Mouse (Mus musculus) cerebellum, adult (tissue): Measurements from ENCODE around the gene Cul7.

Experiments used
- ATAC-seq: cut with Nextera tagmentation; 2 replicates; pipeline ENCODE4 v1.9.2; 2017; ENCODE audit warnings: mild to moderate bottlenecking, moderate library complexity, mixed read lengths; ENCODE audit not compliant: insufficient number of reproducible peaks, low FRiP score, low TSS enrichment

The Cul7 gene

DNA sequence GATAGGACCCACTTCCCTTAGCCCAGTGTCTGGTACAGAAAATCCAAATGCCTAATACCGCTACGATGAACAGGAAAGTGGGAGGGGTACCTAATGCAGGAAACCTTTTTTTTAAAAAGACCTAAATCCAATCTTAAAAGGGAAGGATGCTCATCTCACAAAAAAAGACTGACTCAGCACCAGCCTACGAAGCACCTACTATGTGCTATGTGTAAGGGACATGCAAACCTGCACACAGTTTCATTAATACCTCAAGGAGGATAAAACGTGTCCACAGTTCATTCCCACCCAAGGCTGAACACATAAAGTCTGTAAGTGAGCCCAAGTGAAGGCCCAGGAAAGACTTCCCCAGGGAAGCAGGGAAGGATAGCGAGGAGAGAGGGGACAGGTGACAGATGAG, 52.4 kb downstream of the Cul7 start:
- ATAC-seq: no peak

DNA sequence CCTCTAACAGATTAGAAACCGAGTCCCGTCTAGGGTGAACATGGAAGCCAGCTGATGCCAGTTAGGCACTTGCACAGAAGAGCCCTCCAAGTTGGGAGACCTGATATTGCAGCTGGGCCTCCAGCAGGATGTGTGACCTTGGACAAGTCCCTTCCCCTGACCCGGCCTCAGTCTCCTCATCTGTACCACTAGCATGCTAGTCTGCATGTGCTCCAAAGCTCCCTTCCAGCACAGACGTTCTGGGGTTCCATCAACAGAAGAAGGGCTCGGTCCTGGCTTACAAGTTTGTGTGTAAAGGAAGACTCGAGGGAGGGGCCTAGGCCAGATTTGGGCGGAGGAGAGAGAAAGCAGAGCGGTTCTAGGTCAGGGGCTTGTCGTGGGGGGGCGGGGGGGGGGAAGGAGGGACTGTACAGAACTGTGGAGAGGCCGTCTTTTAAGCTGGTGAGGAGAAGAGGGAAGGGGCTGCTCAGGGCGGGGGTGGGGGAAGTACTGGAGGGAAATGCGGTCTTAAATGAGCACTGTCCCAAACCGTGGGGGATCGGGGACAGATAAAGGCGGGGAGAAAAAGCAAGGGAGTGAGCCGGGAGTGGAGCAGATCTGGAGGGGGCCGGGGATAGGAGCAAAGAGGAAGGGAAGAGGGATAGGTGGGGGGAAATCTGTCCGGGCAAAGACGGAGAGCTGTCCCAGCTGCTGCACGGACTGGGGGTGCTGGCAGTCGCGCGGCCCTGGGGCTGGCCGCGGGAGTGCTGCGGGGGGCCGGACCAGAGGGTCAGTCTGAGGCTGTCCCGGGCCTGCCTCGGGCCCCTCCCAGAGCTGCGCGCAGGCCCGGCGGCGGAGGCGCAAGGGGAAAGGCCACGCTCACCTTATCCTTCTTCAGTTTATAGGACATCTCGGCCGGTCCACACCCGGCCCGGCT, 54.1 kb downstream of the Cul7 start:
- ATAC-seq: peak; percentile 31

DNA sequence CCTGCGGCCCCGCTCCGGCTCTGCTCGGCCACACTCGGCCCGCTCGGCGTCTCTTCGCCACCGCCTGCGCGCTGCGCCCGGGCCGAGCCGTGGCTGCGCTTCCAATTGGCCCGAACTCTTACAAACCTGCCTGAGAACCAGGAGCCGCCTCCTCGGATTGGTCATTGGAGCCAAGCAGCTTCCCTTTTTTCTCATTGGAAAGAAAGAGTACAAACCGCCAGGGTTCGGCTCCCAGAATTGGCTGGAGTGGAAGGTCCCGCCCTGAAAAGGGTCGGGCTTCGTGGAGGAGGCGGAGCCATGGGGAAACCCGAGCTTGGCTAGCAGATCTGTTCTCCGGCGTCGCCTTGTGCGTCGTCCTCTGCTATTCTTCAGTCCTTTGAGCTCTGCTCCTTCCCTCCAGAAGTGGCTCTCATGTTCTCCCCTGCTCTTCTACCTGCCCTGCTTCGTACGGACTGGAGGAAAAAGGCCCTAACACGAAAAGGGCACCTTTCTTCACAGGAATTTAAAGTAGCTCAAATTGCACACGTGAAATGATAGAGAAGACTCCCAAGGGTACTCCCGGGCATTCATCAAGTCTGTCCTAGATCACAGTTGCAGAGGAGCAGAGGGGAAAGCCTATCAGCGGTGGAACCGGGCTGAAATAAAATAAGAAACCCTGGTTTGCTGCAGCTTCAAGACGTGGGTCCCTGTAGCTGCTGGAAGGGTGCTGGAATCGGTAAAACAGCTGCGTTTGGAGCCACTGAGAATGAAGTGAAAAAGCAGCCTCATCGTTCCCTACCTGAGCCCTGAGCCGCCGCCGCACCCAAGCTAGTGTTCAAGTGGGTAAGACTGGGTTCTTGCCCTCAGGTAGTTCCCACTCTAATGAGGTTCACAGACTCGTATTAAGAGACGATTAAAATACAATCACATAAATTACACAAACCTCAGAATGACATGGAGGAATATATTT, 55.0 kb downstream of the Cul7 start, which contains the start of gene Ppp2r5d:
Gene Ppp2r5d, minus strand, starts transcription at position 225 of the 949 bp plus-strand sequence.
- peak; percentile 95 for ATAC-seq

DNA sequence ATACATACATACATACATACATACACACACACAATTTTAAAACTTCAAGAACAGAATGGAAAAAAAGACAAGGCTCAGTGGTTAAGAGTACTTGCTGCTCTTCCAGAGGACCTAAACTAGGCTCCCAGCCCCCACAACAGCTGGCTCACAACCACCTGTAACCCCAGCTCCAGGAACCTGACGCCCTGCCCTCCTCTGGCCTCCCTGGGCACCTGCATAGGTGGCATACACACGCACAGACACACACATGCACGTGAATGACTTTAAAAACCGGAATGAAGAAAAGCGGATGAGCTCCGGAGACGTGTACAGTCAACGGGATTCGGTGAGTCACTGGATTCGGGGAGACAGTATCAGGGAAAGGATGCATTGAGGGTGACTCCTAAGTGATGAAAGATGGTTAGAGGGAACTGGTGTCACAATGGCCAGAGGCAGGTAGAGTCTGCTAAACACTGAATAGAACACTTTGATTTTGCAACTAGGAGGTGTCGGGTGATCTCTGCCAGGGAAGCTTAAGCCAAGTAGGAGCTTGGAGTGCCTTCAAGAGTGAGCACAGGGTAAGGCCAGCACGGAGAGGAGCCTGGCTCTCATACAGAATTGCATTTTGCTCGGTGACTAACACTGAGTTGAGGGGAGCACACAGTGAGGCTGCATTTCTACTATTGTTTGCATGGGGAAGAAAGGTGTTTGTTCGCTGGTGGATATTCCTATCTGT, 56.4 kb downstream of the Cul7 start:
- no peak for ATAC-seq

DNA sequence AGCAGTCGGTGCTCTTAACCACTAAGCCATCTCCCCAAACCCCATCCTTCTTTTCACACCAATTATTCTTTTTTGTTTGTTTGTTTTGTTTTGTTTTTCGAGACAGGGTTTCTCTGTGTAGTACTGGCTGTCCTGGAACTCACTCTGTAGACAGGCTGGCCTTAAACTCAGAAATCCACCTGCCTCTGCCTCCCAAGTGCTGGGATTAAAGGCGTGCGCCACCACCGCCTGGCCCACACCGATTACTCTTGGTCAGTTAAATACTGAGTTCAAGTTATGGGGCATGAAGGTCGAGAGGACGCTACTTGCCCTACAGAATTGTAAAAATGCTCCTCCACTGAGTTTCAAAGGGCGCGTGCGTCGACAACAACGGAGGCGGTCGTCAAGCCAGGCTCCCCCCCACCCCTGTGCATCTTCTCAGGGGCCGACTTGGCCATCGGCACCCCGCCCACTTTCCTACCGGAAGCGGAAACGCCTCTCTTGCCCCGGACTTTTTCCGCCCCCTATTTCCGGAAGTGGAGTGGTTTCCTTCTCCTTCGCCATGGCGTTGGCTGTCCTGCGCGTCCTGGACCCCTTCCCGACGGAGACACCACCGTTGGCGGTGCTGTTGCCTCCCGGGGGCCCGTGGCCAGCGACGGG, 60.9 kb downstream of the Cul7 start, which contains the start of gene Pex6:
Gene Pex6, plus strand, starts transcription at position 505 of the 639 bp plus-strand sequence.
- ATAC-seq: peak; percentile 83

DNA sequence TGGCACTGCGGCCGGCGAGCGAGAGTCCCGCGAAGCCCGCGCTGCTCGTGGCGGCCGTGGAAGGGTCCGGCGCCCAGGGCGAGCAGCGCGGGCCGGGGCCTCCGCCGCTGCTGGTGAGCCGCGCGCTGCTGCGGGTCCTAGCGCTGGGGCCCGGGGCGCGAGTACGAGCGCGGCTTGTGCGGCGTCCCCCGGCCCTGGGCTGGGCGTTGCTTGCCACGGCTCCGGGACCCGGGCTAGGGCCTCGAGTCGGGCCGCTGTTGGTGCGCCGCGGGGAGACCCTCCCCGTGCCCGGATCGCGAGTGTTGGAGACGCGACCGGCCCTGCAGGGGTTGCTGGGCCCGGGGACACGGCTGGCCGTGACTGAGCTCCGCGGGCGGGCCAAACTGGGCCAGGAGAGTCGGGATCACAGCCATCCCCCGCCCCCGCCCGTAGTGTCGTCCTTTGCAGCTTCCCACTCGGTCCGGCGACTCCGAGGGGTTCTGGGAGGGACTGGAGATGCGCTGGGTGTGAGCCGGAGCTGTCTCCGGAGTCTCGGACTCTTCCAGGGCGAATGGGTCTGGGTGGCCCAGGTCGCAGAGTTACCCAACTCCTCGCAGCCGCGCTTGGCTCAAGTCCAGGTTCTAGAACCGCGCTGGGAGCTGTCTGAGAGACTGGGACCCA, 61.6 kb downstream of the Cul7 start:
- no peak; the same call in 1 of the 2 replicates for ATAC-seq

DNA sequence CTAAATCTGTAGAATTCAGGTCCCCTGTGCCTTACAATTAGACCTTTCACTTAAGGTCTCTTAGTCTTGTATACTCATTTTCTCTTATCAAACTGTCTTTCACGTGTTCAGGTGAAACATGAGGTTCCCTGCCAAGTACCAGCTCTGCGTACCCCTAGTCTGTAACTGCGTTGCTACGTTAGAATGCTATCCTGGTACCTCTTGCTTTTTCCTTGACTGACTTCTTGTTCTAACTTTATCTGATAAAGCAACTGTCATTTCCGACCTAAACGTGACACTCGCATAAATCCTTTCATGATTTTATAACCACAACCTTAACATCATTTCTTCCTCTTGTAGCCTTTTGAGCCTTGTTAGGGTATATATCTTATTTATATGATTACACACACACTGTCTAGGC, 62.3 kb downstream of the Cul7 start:
- ATAC-seq: no peak

DNA sequence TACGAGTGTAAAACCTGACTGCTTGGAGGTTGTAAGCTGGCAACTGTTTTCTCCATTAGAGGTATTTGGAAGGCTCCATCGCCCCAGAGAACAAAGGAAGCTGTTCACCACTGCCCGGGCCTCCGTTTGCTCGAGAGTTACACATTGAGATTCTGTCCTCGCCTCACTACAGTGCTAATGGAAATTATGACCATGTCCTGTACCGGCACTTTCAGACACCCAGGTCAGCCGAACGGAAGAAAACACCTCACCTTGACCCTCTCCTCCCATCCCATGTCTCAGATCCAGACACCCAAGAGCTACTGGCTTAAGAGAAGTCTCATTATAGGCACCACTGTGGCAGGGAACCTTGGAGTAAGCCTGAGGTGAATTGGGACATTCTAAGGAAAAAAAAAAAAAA, 63.7 kb downstream of the Cul7 start:
- no peak for ATAC-seq
